Comparison of ENCODE assay signal across 26 mouse cellular contexts in genomic region chr6:31489950-31490349, GRCm38 (mm10).
"Had no signal": no experiment of that assay in that cellular context is flagged by ENCODE, and none has a peak within 500 bp of the region (broad histone marks: within the 10 kb centered on the region; RNA-seq: fewer than 3 reads in every experiment).

No protein-coding gene starts in this region.

- H3K9ac ChIP-seq: heart, embryonic 13.5 days; heart, embryonic 15.5 days; hindbrain, embryonic 12.5 days; hindbrain, embryonic 14.5 days; kidney, embryonic 15.5 days; limb, embryonic 13.5 days; limb, embryonic 15.5 days; liver, embryonic 12.5 days; liver, embryonic 14.5 days had no signal

- H3K4me2 ChIP-seq: heart, embryonic 11.5 days; heart, embryonic 13.5 days; heart, embryonic 15.5 days; hindbrain, embryonic 12.5 days; hindbrain, embryonic 14.5 days; kidney, embryonic 15.5 days; limb, embryonic 13.5 days; limb, embryonic 15.5 days; liver, embryonic 12.5 days had no signal

- H3K27ac ChIP-seq: gastrocnemius, adult 2 months; heart, embryonic 13.5 days; heart, embryonic 15.5 days; hindbrain, embryonic 10.5 days; hindbrain, embryonic 12.5 days; hindbrain, embryonic 14.5 days; hindbrain, postnatal 0 days; kidney, embryonic 15.5 days; kidney, postnatal 0 days; limb, embryonic 13.5 days; limb, embryonic 15.5 days; liver, embryonic 12.5 days; liver, embryonic 14.5 days had no signal

- H3K27me3 ChIP-seq: heart, embryonic 13.5 days; heart, embryonic 15.5 days; hindbrain, embryonic 12.5 days; kidney, embryonic 15.5 days; limb, embryonic 13.5 days; limb, embryonic 15.5 days; liver, embryonic 12.5 days had no signal

- H3K4me3 ChIP-seq: gastrocnemius, adult 2 months; heart, embryonic 13.5 days; heart, embryonic 15.5 days; hindbrain, embryonic 10.5 days; hindbrain, embryonic 12.5 days; kidney, embryonic 15.5 days; limb, embryonic 13.5 days; limb, embryonic 15.5 days; liver, embryonic 12.5 days had no signal

- H3K4me1 ChIP-seq: heart, embryonic 13.5 days; heart, embryonic 15.5 days; hindbrain, embryonic 10.5 days; hindbrain, embryonic 12.5 days; kidney, embryonic 15.5 days; limb, embryonic 13.5 days; limb, embryonic 15.5 days had no signal

- ATAC-seq: hindbrain, postnatal 0 days; intestine, embryonic 16.5 days; liver, embryonic 12.5 days had no signal

- DNase-seq: gastrocnemius, adult 2 months; gastrocnemius, postnatal 10 days; gastrocnemius, postnatal 25 days; heart, adult 18-20 months; heart, postnatal 4 days; kidney, adult 11 months; kidney, adult 2 months; kidney, adult 9 months; kidney, postnatal 14 days; kidney, postnatal 36 days; layer of hippocampus, postnatal 36 days; left cerebral cortex, postnatal 4 days had no signal

- H3K9me3 ChIP-seq: heart, embryonic 13.5 days; heart, embryonic 15.5 days; hindbrain, embryonic 10.5 days; hindbrain, embryonic 12.5 days; kidney, embryonic 15.5 days; limb, embryonic 13.5 days; limb, embryonic 15.5 days; liver, embryonic 12.5 days had no signal
